Mouse (Mus musculus) heart, embryonic 10.5 days (tissue): ENCODE results near the gene Mcm3ap. TPM values are rescaled to one million over a fixed set of nuclear protein-coding genes. Genes with fewer than 3 reads are reported as not detected.

Experiments used
- DNase-seq: peaks from one replicate; pipeline ENCODE4 v3.0.0-alpha.2; 2017; ENCODE audit warnings: low spot score
- H3K27ac ChIP-seq: fragments of 300-500 bp; sonication (generic); 2 replicates; pipeline ENCODE4 v1.5.1; 2016; ENCODE audit warnings: mild to moderate bottlenecking
- H3K27me3 ChIP-seq: fragments of 300-500 bp; sonication (generic); 2 replicates; pipeline ENCODE4 v1.6.1; 2016; ENCODE audit warnings: mild to moderate bottlenecking; ENCODE audit not compliant: poor library complexity, insufficient read depth, severe bottlenecking
- H3K36me3 ChIP-seq: fragments of 300-500 bp; sonication (generic); 2 replicates; pipeline ENCODE4 v1.6.1; 2016; ENCODE audit warnings: mild to moderate bottlenecking, moderate library complexity
- H3K4me1 ChIP-seq: fragments of 300-500 bp; sonication (generic); 2 replicates; pipeline ENCODE4 v1.6.1; 2016; ENCODE audit warnings: mild to moderate bottlenecking
- H3K4me3 ChIP-seq: fragments of 300-500 bp; sonication (generic); 2 replicates; pipeline ENCODE4 v1.5.1; 2016; ENCODE audit warnings: mild to moderate bottlenecking, moderate library complexity
- H3K9me3 ChIP-seq: fragments of 300-500 bp; sonication (generic); 2 replicates; pipeline ENCODE4 v1.6.1; 2016; ENCODE audit warnings: mild to moderate bottlenecking, moderate library complexity
- WGBS: fragments of 180-500 bp; shearing (Covaris S2); methylation state at CpG from one replicate; pipeline ENCODE4 v1.1.7; 2016; 5-methylcytosine and 5-hydroxymethylcytosine counted together
- polyA plus RNA-seq: library from polyadenylated mRNA; unstranded; fragments of >200 nt; fragmentation: Nextera tagmentation; extraction: Ambion mirVana; gene quantifications from 2 replicates; pipeline ENCODE4 v1.2.1, GENCODE M21; 2016

Mcm3ap gene
- polyA plus RNA-seq, 1 experiment from 2014 or later, result 43.0 TPM

- 32% methylated on average over 5 of the region's 5 CpGs for WGBS
- Histone ChIP-seq H3K9me3 (no peaks in the 10 kb centered on the region), H3K36me3 (peaks cover 85% of the 10 kb centered on the region), H3K4me3 (no peak overlapping the region), H3K27me3 (no peaks in the 10 kb centered on the region), H3K27ac (no peak overlapping the region), H3K4me1 (no peaks in the 10 kb centered on the region)
- peak; percentile 94 for DNase-seq
These were observed 44.3 kb downstream of the Mcm3ap start for GRCm38 (mm10) chr10:76512965-76513583.

GRCm38 (mm10) chr10:76530922-76531321 is 62.2 kb downstream of the Mcm3ap start:
- H3K27ac ChIP-seq, result peak overlapping the region; percentile 89
- DNase-seq, result no peak

GRCm38 (mm10) chr10:76531375-76531774 is 62.6 kb downstream of the Mcm3ap start, which contains the start of gene Lss:
Gene Lss (plus strand): TSS chr10:76531588.
- peaks cover 20% of the 10 kb centered on the region for H3K4me1 ChIP-seq
- DNase-seq, result peak; percentile 99
- no peaks in the 10 kb centered on the region for H3K27me3 ChIP-seq
- peaks cover 30% of the 10 kb centered on the region for H3K36me3 ChIP-seq
- H3K27ac ChIP-seq, result peak within 1 kb of the TSS; percentile 89
- H3K9me3 ChIP-seq, result no peaks in the 10 kb centered on the region
- 0% methylated on average over 37 of the region's 37 CpGs for WGBS
- peak within 1 kb of the TSS; percentile 81 for H3K4me3 ChIP-seq

More at GRCm38 (mm10) chr10:76530922-76531321, 62.2 kb downstream of the Mcm3ap start:
- Histone ChIP-seq H3K4me1 (peaks cover 20% of the 10 kb centered on the region), H3K36me3 (peaks cover 25% of the 10 kb centered on the region), H3K4me3 (peak overlapping the region; percentile 81), H3K27me3 (no peaks in the 10 kb centered on the region), H3K9me3 (no peaks in the 10 kb centered on the region)
- 3% methylated on average over 11 of the region's 11 CpGs for WGBS

- DNase-seq, result no peak
These were observed 63.1 kb downstream of the Mcm3ap start for GRCm38 (mm10) chr10:76531828-76532227.

GRCm38 (mm10) chr10:76535526-76535925 is 66.8 kb downstream of the Mcm3ap start:
- peaks cover 71% of the 10 kb centered on the region for H3K36me3 ChIP-seq
- H3K4me3 ChIP-seq, result no peak overlapping the region
- DNase-seq, result no peak
- H3K9me3 ChIP-seq, result no peaks in the 10 kb centered on the region
- WGBS, result 95% methylated on average over 7 of the region's 7 CpGs
- no peaks in the 10 kb centered on the region for H3K27me3 ChIP-seq
- H3K27ac ChIP-seq, result no peak overlapping the region
- H3K4me1 ChIP-seq, result peaks cover 18% of the 10 kb centered on the region

More at GRCm38 (mm10) chr10:76531828-76532227, 63.1 kb downstream of the Mcm3ap start:
- no peaks in the 10 kb centered on the region for H3K27me3 ChIP-seq
- peak overlapping the region; percentile 81 for H3K4me3 ChIP-seq
- H3K9me3 ChIP-seq, result no peaks in the 10 kb centered on the region
- H3K36me3 ChIP-seq, result peaks cover 34% of the 10 kb centered on the region
- 2% methylated on average over 14 of the region's 14 CpGs for WGBS
- peak overlapping the region; percentile 89 for H3K27ac ChIP-seq
- peaks cover 20% of the 10 kb centered on the region for H3K4me1 ChIP-seq

- Histone ChIP-seq H3K4me1 (no peaks in the 10 kb centered on the region), H3K36me3 (peaks cover 92% of the 10 kb centered on the region), H3K9me3 (no peaks in the 10 kb centered on the region), H3K27me3 (no peaks in the 10 kb centered on the region), H3K27ac (no peak overlapping the region), H3K4me3 (no peak overlapping the region)
- WGBS, result 81% methylated on average over 9 of the region's 9 CpGs
- no peak for DNase-seq
These were observed 68.9 kb downstream of the Mcm3ap start for GRCm38 (mm10) chr10:76537619-76538018.

- Histone ChIP-seq H3K4me1 (no peaks in the 10 kb centered on the region), H3K9me3 (no peaks in the 10 kb centered on the region), H3K36me3 (peaks cover 99% of the 10 kb centered on the region), H3K27me3 (no peaks in the 10 kb centered on the region), H3K27ac (no peak overlapping the region), H3K4me3 (no peak overlapping the region)
- DNase-seq, result no peak
- WGBS, result 93% methylated on average over 11 of the region's 11 CpGs
These were observed 72.8 kb downstream of the Mcm3ap start for GRCm38 (mm10) chr10:76541336-76542085.

GRCm38 (mm10) chr10:76542636-76543375 is 74.1 kb downstream of the Mcm3ap start:
- H3K36me3 ChIP-seq, result peaks cover 99% of the 10 kb centered on the region

GRCm38 (mm10) chr10:76546566-76546965 is 77.8 kb downstream of the Mcm3ap start:
- H3K4me1 ChIP-seq, result no peaks in the 10 kb centered on the region
- WGBS, result 89% methylated on average over 8 of the region's 8 CpGs
- H3K36me3 ChIP-seq, result peaks cover 100% of the 10 kb centered on the region

More at GRCm38 (mm10) chr10:76542636-76543375, 74.1 kb downstream of the Mcm3ap start:
- Histone ChIP-seq H3K27me3 (no peaks in the 10 kb centered on the region), H3K4me1 (no peaks in the 10 kb centered on the region), H3K9me3 (no peaks in the 10 kb centered on the region), H3K4me3 (no peak overlapping the region), H3K27ac (no peak overlapping the region)
- 82% methylated on average over 10 of the region's 10 CpGs for WGBS
- no peak for DNase-seq

GRCm38 (mm10) chr10:76548218-76548617 is 79.5 kb downstream of the Mcm3ap start:
- Histone ChIP-seq H3K27ac (no peak overlapping the region), H3K4me3 (no peak overlapping the region), H3K4me1 (no peaks in the 10 kb centered on the region), H3K27me3 (no peaks in the 10 kb centered on the region), H3K9me3 (no peaks in the 10 kb centered on the region), H3K36me3 (peaks cover 100% of the 10 kb centered on the region)
- 91% methylated on average over 8 of the region's 8 CpGs for WGBS
- DNase-seq, result no peak

More at GRCm38 (mm10) chr10:76546566-76546965, 77.8 kb downstream of the Mcm3ap start:
- Histone ChIP-seq H3K27me3 (no peaks in the 10 kb centered on the region), H3K9me3 (no peaks in the 10 kb centered on the region), H3K4me3 (no peak overlapping the region), H3K27ac (no peak overlapping the region)
- no peak for DNase-seq

GRCm38 (mm10) chr10:76550458-76550857 is 81.7 kb downstream of the Mcm3ap start:
- no peak for DNase-seq
- WGBS, result 72% methylated on average over 5 of the region's 5 CpGs
- Histone ChIP-seq H3K27ac (no peak overlapping the region), H3K4me1 (no peaks in the 10 kb centered on the region), H3K36me3 (peaks cover 94% of the 10 kb centered on the region), H3K9me3 (no peaks in the 10 kb centered on the region), H3K4me3 (no peak overlapping the region), H3K27me3 (no peaks in the 10 kb centered on the region)

GRCm38 (mm10) chr10:76551556-76551955 is 82.8 kb downstream of the Mcm3ap start:
- DNase-seq, result no peak
- H3K27ac ChIP-seq, result no peak overlapping the region
- H3K4me3 ChIP-seq, result no peak overlapping the region
- H3K4me1 ChIP-seq, result no peaks in the 10 kb centered on the region
- no peaks in the 10 kb centered on the region for H3K9me3 ChIP-seq
- no peaks in the 10 kb centered on the region for H3K27me3 ChIP-seq
- peaks cover 83% of the 10 kb centered on the region for H3K36me3 ChIP-seq
- 86% methylated on average over 3 of the region's 3 CpGs for WGBS

GRCm38 (mm10) chr10:76554061-76554460 is 85.3 kb downstream of the Mcm3ap start:
- DNase-seq, result no peak
- H3K27me3 ChIP-seq, result no peaks in the 10 kb centered on the region
- no peaks in the 10 kb centered on the region for H3K9me3 ChIP-seq
- WGBS, result 86% methylated on average over 5 of the region's 5 CpGs
- peaks cover 58% of the 10 kb centered on the region for H3K36me3 ChIP-seq
- H3K4me3 ChIP-seq, result no peak overlapping the region
- no peak overlapping the region for H3K27ac ChIP-seq
- no peaks in the 10 kb centered on the region for H3K4me1 ChIP-seq
